Mouse (Mus musculus) regulatory T cell (primary cell): Measurements from ENCODE around the gene Ykt6.

ENCODE experiments used
- in situ Hi-C: fragments of 300-600 bp; cut with MboI, MseI; formaldehyde crosslinking; loops from one replicate; pipeline ENCODE4 v1.15.1; 2025; ENCODE audit warnings: high pct_unique_total_duplicates

Gene Ykt6

GRCm38 (mm10) chr11:6016797-6017395 is 61.4 kb downstream of the Ykt6 start:
- in situ Hi-C loops = no loop called here
